Mouse (Mus musculus) R1 (cell line): ENCODE results near the gene Calcrl.

Source experiments
- DNase-seq: peaks from one replicate; pipeline ENCODE4 v3.0.0-alpha.2; 2018; ENCODE audit warnings: low read depth, low spot score

The Calcrl gene

DNA sequence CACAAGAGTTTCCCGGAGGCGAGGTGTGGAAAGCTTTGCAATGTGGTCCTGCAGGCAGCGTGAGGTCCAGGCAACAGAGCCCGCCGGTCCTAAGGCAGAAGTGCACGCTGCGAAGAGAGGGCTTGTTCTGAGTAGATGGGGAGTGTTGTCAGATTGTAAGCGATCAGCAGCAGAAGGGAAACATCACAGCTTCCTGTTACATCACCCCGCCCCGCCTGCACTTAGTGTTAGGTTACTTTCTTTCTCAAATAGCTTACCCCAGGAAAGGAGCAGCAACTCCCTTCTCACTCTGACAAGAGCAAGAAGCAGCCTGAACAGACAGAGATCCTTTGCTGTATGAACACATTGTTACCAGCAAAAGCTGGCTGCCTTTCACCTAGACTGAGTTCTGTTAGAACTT lies at the start of gene Calcrl:
Gene Calcrl (minus strand): TSS at position 274 of the 400 bp plus-strand sequence.
- peak; percentile 36 for DNase-seq

DNA sequence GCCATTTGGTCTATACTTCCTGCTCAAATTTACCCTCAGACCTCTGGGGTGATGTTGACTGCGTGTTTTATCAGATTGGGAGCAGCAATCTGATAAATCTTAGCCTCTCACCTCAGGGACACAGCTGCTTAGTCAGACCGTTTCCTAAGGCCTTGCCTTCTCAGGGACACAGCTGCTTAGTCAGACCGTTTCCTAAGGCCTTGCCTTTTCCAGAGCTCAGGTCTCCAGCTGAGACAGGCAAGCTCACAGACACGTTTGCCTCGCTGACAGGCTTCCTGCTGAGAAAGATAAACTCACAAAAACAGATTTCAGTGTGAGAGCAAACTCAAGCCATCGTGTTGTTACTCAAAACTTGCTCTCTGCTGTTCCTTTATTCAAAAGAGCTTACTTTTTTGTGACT lies 49.4 kb upstream of the Calcrl start:
- peak; percentile 75 for DNase-seq

DNA sequence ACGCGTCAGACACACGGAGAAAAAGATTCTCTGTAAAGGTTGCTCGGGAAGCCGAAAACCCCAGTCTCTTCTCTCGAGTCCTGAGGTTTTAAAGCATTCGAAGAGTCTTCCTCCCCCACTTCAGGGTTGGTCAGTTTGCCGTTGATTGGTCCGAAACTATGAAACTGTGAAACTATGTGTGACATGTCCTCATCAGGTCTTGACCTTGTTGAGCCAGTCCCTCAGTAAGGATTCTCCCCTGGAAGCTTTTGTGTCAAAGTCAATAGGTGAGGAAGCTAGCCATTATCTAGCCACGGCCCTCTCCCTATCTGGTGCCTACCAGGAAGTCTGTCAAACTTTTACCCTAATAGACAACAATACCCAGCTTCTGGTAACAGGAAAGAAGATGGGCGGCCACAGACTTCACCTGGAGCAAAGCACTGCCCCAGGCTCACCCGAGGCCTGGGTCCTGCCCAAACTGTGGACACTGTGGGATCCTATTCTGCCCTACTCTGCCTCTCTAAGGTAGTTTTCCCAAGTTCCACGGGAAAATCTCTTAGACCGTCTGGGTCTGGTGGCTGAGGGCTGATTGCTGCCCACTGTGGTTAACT lies 48.8 kb upstream of the Calcrl start:
- DNase-seq = peak; percentile 89

DNA sequence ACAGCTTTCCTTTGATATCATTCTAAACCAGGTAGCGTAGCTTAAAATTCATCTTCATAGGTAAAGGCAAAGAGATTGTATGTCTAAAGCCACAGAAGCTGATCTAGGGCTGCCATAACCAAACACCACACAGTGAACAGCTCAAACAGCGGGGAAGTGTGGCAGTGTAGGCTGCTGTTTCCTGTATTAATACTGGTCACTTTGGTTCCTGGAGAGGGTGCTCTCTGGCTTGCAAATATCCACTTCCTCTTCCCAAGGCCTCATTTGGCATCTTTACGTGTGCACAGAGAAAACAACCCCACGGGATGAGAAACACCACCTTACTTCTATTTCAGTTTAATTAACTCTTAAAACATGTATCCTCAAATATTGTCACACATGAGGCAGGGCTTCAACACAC lies 42.2 kb upstream of the Calcrl start:
- no peak for DNase-seq

DNA sequence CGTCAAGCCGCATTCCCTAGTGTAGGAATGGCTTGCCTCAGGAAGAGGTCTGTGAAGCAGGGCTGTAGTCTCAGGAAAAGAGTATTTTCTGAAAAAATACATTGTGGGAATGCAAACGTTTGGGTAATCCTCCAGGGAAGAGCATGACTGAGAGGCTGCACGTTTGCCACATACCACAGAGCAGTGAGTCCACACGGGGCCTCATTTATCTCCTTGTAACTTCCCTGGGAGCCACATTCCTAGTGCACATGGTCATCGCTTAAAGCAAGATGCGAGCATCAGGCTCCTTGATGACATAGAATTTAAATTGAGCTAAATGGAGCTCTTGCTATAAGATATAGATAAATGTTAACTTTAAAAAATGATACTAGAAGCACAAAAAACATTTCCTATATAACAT lies 39.7 kb upstream of the Calcrl start:
- DNase-seq = no peak

DNA sequence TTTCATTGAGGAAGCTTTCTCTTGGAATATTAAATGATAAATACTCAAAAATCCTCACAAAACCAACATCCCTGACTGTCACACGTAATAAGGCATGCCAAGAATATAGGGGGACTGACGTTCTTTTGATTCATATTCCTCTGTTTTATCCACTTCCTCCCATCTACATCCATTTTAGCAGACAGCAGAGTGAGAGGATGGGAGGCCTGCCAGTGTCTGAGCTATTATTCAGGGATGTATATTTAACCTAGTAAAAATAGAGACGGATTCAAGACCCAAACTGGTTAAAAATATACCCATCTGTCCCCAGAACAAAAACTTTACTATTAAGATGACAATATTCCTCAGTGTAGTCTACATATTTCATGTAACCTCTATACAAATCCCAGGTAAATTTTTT lies 37.2 kb upstream of the Calcrl start:
- no peak for DNase-seq

DNA sequence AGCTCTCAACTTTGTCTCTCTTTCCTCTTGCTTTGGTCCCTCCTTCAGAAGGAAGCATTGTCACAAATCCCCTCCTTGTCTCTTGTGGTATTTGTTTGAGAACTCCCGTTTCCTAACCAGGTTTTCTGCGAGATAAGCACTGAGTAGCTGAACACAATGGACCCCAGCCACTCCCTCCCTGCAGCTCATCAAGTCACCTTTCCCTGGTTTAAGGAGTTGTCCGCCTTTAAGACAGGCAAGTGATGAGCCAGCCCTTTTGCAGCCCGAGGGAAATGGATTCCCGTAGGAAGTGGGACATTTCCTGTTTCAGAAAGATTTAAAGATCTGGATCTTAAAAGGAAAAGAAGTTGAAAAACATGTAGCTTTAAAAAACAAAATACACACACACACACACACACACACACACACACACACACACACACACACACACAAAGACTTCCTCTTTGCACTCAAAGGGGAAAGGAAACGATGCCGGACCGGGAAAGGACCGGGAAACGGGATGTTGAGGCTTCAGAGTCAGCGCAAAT lies 34.5 kb upstream of the Calcrl start:
- DNase-seq = peak; percentile 94

DNA sequence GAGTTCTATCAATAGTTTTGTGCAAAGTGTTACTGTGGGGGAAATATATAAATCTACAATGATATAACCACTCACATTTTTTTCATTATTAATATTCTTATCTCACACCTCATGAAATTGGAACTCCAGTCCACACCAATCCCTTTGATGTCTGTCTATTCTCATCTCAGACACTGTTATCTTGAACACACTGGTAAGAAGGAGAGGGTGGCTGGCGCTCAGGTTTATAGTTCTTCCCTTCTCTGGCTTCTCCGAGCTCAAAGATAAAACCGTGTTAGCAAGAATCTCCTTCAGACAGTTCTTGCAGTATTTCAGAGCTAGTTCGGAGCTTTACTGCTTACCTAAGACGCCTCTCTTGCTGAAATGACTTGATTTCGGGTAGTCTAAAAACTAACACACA lies 32.0 kb upstream of the Calcrl start:
- DNase-seq = no peak

DNA sequence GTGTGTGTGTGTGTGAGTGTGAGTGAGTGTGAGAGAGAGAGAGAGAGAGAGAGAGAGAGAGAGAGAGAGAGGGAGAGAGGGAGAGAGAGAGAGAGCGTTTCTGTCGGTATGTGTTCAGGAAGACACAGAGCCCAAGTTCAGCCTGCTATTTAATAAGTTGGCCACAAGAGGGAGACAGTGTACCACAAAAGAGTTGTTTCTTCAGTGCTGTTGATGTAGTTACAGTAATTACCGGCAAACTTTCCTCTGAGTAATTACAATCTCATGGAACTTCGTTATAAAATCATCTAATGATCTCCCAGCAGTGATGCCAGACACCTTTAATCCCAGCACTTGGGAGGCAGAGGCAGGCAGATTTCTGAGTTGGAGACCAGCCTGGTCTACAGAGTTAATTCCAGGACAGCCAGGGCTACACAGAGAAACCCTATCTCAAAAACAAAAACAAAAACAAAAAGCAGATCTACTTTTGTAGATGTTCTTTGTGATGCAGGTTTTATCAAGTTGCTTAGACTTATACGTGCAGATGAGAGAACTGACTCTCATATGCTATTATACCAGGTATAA lies 30.1 kb upstream of the Calcrl start:
- DNase-seq = peak; percentile 84

DNA sequence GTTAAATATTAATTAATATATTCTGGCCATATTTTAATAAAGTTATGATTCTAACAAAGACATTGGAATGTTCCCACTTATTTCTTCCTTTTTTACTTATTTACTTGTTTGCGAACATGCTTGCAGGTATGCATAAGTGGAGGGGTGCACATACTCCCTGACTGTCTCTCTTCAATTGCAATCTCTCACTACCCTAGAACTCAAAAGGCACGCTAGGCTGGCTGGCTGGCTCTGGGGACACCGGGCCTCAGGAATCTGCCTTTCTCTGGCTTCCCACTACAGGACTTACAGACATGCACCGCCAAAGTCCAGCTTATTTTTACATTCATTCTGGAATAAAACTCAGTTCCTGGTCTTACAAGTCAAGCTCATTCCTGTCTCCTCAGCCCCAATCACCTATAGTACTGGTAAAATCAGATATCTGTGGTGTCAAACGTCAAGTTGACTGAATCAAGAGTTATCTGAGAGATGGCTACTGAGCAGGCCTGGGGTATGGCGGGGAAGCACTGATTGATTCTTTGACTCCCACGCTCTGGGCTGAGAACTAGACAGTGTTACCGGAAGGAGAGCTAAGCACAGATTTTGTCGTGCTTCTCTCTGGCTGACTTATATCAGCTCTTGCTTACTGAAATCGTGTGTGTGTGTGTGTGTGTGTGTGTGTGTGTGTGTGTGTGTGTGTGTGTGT lies 29.5 kb upstream of the Calcrl start:
- peak; percentile 30 for DNase-seq

DNA sequence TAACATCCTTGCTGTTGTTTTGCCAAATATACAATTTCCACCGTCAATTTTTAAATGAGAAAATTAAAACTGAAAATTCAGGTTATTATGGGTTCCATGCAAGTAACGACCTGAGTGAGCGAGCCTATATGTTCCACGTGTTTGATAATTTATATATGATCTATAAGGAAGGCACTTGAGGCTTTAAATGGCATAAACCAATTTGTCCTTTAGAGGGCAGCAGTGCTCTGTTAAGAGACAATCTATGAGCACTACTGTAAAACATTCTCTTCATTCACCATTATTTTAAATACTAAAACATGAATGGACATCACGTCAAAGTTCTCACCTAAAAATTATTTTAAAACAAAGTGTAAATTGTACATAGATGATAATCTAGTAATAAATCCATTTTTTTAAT lies 28.8 kb upstream of the Calcrl start:
- peak; percentile 73 for DNase-seq

DNA sequence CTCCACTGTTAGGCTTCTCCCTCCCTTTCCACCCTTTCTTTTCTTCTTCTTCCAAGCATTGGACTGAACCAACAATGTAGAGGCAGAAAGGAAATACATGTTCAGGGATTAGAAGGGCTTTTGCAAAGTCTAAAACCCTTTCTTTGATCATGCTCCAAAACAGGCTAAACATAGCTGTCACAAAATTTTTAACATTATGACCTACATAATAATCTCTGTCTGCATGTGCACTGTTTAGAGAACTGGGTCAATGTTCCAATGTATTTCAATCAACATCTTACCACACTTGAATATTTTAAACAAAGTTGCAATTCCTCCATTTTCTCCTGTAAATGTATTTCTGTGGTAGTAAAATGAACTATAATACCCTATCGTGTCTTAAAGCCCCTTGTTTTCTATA lies 20.3 kb upstream of the Calcrl start:
- no peak for DNase-seq

DNA sequence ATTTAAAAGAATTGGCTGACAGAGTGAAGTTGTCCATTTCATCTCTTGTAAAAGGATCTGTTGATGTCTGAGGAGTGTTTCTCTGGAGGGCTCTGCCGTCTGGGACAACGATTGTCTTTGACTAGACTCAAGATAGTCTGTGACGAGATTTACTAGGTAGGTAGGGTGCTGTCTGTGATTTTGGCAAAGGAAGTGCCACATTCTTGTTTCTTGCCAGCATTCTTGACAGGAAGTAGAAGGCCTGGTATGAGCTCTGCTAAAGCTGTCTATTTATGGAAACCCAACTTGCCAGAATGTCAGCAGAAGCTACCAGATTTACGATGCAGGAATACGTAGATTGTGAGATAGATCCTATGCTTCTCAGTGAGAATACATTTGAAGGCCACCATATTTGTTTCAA lies 16.7 kb upstream of the Calcrl start:
- no peak for DNase-seq

DNA sequence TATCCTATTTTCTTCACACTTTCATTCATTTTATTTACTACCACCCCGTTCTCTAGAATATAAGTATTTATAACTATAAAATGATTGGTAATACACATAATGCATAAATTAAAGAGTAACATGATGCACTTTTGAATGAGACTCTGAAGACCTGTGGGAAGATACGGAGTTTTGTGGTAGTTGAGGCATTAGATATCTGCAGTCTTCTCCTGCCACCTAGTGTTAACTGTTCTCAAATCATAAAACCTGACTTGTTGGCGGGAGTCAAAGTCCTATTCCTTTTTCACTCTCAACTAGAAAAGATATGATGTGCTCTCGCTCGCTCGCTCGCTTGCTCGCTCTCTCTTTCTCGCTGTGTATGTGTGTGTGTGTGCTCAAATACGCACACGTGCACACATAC lies 4.5 kb upstream of the Calcrl start:
- DNase-seq = peak; percentile 39

DNA sequence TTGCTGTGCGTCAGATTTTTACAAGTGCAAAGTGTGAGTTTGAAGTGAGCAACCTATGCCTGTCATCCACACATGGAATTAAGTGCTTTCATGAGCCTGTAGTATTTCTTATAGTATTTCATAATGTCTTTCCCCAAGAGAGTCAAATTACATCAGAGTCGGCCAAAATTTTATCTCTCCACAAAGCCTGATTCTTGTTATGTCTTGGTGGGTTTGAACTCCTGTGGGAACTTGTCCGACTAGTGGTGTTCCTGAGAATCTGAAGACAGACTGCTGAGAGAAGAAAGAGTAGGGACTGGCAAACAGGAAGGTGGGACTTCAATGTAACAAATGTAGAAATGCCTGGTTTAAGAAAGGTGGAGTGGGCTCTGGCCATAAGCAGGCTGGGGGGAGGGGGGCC lies 3.6 kb upstream of the Calcrl start:
- DNase-seq = no peak

DNA sequence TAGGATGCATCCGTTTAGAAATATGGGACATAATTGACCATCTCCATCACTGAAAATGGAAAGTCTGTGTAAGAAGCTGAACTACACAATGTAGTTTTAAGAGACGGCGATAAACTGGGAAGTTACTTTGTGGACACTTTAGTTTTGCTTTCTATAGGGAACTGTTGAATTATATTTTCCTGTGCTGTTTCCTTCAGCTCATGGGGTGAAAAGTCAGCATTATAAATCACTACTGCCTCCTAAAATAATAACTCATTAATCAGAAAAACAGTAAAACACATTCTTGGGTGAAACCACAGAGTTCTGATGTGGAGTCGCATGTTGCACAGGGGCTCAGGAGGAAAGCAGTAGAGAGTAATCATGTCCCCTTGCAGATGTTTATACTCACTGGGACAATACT lies 1.3 kb upstream of the Calcrl start:
- no peak for DNase-seq

DNA sequence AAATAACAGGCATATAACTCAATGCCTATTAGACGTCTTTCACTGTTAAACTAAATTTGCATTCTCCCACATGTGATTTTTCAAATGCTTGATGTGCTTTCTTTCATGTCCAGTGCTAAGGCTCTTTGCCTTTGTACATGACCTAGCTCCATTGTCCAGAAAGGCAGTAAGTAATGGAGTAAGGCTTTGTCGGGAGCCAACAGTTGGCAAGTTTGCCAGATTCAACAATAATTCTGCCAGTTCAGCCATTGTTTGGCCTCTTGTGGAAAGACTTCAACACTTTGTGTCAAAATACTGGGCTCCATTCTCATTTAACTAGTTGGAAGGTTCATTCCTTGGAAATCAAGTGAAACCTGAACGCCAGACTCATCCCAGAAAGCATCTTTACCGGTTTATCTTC lies 8.7 kb downstream of the Calcrl start:
- DNase-seq = no peak

DNA sequence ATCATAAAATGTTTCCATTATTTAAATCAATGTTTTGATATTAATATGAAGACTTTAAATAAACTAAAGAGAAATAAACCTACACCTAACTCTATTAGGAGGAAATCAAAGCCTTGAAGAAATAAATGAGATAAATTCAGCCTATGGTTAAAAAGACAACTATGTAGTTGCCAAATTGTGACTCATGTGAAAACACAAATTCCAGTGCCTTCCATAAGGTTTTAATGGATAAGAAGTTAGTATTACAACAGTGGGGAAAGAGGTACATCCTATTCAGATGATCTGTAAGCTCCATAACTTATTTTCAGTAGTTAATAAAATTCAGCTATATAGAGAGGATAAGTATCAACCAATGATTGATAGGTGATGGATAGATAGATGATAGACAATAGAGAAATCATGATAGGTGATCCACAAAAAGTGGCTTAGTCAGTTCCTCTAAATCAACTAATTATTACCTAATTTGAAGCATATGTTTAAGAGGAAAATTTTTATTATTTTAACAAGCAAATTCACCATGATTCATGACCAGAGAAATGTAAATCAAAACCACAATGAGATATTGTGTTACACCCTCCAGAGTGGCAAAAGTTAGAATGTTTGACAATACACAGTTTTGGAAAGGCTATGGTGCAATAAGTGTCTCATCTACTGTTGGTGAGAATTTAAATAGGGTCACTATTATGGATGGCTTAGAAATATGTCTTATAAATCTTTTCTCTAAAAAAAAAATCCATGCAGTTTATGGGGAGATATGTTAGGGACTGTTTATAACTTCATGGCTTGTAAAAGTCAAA lies 15.2 kb downstream of the Calcrl start:
- no peak for DNase-seq

DNA sequence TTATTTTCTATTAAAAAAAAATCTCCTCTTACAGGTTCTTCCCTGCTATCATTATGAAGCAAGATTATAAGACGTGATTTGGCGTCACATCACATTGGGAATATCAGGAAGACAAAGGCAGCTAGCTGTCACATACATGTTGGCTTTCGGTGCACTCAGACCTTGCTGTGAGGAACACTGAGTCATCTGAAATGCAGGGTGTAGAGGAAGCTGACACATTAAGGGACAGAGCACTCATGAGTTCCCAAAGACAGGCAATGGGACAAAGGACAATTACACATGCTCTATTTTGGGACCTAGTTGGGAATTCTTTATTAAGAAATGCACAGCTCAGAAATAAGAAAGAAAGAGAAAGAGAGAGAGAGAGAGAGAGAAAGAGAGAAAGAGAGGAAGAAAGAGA lies 20.4 kb downstream of the Calcrl start:
- DNase-seq = no peak

DNA sequence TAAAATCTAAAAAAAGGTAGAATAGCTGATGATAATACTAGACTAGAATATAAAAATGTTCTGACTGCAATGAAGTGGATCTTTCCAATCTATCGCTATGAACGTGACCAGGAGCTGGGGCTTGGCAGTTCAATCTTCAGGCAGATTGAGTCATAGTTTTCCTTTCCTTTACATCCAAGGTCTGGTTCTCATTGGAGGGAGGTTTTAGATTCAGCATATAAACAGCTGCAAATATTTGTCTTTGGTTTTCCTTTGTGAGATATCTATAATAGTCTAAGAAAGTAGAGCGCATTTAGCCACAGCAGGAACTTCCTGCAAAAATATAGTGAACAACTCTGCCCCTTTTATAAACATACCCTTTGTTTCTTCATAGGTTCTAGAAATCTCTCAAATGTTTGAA lies 22.5 kb downstream of the Calcrl start:
- no peak for DNase-seq

DNA sequence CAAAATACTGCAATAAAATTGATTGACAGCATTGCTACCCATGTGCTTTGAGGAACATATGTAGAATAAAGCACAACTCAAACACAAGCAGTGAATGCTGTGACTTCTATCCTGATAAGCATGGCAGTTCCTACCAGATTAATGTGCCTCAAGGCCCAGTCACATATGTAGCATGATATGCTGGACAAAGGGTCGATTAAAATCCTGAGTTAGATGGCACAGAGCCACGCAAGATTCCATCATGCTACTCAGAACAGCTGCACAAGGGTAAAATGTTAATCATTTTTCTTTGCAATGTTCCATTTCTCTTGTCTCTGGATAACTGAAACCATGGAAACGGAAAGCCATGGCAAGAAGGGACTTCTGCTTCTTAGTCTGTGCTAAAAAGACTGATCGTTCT lies 28.7 kb downstream of the Calcrl start:
- no peak for DNase-seq

DNA sequence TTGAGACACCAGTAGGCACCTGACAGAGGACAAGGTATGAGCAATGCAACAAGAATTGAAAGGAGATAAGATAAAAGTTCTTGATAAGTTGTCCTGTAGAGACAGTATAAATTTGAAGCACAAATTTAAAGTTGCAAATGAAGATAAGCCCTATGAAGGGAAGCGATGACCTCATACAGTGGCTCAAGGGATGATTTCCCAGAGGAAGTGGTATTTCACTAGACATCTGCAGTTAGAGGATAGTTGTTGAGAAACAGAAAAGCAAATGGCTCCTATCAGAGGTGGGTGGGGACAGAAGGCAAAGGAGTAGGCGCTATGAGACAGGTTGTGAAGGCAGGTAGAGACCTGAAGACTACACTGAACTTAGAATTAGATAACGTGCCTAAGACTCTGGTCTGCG lies 32.0 kb downstream of the Calcrl start:
- no peak for DNase-seq
